Mouse (Mus musculus) gonadal fat pad, adult 2 months (tissue): Measurements from ENCODE around the gene Tssk2. TPM values are rescaled to one million over a fixed set of nuclear protein-coding genes. Genes with fewer than 3 reads are reported as not detected.

Source experiments
- DNase-seq: peaks from one replicate; pipeline ENCODE4 v3.0.0-alpha.2; 2012; ENCODE audit warnings: low read depth
- polyA plus RNA-seq: library from polyadenylated mRNA; depleted of rRNA; stranded (reverse); fragments of >200 nt; gene quantifications from 2 replicates; pipeline ENCODE4 v1.2.3, GENCODE M21; 2012; rRNA removed

Gene Tssk2
- polyA plus RNA-seq = 3.3 and 4.1 TPM in 2 replicates

DNA sequence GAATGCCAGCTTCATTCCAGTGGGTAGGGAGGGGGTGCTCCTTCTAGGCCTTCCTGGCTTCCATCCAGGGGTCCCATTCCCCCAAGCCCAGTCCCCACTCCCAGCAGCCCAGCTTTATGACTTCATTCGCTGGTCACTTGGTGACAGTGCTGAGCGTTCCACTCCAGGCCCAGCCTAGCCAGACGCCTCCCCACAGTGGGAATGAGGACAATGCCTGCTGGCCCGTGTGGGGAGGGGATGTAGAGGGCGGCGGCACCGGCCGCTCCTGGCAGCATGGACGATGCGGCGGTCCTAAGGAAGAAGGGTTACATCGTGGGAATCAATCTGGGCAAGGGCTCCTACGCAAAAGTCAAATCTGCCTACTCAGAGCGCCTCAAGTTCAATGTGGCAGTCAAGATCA, at the start of gene Tssk2, which contains the start of gene Dgcr2:
Tssk2 (plus strand) TSS at position 176 of the 400 bp plus-strand sequence.
Dgcr2 (minus strand) TSS at position 101 of the 400 bp plus-strand sequence.
- no peak for DNase-seq

DNA sequence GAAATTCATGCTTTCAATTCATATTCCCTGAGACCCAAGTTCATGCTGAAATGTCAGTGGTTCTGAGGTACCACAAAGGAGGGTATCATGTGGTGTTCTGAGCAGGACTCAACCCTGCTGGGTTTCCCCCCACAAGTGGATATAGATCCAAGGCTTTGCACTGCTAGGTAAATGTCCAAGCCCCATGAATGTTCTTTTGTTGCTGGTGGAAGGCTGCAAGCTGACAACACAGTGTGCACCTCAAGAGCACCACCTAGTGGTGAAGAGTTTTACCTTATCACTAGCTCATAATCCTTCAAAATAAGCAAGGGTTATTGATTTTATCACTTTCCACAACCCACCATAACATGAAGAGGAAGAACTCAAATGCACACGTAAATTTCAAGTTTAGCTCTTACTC, 49.5 kb upstream of the Tssk2 start:
- DNase-seq = no peak

DNA sequence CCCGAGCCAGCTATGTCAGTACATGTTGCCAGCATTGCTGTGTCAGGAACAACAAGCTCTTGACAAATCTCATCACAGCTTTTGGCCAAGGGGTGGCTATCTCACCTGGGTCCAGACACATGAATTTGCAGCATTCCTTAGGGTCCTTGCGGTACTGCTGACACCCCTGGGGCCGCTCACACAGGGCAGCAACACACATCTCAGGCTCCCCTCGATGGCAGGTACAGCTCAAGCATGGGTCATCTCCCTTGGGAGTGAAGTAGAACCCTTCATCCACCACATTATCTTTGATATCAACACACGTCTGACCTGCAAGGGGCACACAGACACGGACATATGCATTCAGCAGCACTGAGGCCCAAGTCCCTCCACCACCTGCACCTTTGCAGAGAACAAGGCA, 49.0 kb upstream of the Tssk2 start:
- no peak for DNase-seq

DNA sequence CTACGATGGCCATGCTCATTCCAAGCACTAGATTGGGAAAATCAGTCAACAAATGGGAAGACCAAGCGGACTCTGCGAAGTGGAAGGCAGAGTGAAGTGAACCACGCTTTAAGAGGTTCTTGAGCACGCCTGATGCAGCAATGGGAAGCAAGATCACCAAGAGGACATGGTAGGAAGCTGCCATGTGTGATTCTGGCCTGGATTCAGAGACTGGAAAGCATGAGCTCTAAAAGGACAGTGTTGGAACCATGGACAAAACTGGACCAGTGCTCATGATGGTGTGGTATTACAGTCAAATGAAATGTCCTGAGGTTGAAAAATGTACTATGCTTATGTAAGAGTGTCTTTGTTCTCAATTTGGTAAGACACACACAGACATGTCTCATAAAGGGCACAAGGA, 47.1 kb upstream of the Tssk2 start:
- no peak for DNase-seq

DNA sequence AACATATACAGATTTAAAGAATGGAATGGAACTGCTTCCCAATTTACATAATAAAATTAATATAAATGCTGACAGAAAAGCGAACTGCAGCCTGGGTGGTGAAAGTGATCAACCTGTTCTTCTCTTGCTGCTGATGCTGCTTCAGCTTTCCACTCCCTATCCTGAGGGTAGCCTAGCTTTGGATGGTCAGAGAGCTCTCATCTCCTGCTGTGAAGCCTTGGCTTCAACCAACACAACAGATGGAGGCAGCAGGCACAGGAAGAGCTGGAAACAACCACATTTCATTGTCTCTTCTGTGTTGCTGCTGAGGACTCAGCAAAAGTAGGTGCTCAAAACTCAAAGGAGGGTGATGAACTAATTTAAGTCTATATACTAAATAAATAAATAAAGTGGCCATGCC, 46.6 kb upstream of the Tssk2 start:
- no peak for DNase-seq

DNA sequence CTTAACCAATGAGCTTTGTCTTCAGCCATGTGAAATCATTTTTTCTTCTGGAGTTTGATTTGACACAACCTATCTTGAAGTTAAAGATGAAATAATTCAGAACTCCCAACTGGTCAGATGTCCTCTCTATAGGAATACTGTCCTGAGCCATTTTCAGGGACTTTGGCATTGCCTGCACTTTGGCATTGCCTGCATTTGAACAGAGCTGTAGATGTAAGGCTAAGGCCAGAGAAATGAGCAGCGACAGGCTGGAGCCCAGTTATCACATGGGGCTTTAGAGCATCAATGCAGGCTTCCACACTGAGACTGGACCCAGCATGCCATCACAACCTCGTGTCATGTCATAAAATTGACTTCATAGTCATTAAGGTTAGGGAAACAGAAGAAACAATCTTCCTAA, 45.2 kb upstream of the Tssk2 start:
- no peak for DNase-seq

DNA sequence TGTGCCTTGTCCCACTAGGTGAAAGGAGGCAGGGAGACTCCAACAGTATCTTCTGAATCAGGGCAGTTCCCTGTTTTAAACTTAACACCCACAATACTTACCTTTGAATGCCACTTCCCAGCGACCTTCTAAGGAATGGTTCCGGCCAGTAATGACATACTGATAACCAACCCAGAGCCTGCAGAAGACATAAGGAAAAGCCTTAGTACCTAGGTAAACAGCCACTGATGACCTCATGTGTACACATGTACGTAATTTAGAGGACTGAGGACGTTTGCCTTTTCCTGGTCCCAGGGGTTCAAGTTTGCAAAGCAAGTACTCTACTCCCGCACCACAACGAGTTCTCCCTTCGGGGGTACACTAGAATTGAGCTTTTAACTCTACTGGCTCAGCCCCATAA, 41.3 kb upstream of the Tssk2 start:
- no peak for DNase-seq

GRCm38 (mm10) chr16:17858592-17858991, 39.8 kb upstream of the Tssk2 start:
- DNase-seq = no peak

DNA sequence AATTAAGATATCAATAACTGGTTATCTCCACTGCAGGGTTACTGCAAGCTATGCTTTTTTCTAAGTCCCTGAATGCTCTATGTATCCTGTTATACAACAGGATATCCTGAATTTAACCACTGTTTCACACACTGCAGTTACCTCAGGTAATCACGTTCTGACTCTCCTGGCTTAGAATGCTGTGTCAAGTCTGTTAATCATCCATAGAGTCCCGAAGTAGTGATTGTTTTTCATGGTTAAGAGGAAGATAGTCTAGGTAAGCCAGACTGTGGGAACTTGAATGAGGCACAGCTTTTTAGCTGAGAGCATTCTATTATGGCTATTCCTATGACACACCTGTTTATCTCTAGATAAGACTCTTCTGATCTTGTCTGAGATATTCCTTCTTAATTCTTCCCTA, 33.1 kb upstream of the Tssk2 start:
- DNase-seq = no peak

- no peak for DNase-seq
Observed at GRCm38 (mm10) chr16:17865770-17866169, 32.7 kb upstream of the Tssk2 start.

DNA sequence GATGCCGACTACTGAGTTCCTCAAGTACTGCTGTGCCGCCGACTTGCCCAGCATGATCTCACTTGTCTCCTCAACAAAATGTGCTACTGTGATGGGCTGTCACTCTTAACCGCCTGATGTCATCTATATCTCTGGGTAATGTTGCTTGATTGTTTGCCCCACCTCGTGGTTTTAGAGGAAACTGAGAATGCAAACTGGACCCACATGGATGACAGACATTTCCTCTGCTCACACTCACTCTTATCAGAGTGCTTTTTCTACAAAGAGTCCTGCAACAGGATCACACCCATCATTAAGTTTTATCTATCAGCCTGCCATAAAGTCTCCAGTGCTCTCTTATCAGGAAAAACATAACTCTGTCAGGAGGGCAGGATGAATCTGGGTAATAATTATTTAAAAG, 27.2 kb upstream of the Tssk2 start:
- no peak for DNase-seq

DNA sequence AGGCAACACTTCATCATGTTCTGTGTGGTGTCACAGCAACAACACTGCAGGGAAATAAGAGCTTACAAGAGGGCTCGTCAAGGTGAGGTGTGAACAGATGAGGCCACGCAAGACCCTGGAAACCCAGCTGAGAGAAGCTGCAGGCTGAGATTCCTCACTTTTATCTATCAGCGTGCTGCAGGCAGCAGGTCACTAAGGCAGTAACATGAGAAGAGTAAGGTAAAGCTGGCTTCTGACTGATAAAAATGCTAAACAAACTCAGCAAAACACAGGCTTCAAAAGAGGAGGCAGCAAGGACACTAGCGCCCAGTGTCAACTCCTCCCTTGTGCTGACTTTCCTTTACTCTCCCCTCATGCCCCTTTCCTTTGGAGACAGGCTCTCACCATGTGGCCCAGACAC, 25.4 kb upstream of the Tssk2 start:
- no peak for DNase-seq

GRCm38 (mm10) chr16:17875174-17875573, 23.3 kb upstream of the Tssk2 start:
- no peak for DNase-seq

DNA sequence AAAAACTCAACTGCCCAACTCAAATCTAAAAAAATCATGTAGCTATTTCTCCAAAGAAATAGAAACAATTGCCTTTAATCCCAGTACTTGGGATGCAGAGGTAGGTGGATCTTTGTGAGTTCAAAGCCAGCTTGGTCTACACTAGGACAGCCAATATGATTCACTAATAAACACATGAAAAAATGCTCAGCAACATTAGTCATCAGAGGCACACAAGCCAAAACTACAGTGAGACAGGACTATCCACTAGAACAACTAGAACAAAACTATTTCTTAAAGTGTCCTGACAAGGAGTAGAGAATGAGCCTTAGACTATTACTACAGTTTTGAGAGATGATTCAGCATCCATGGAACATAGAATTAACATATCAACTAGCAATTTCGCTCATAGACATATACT, 22.3 kb upstream of the Tssk2 start:
- DNase-seq = no peak

- no peak for DNase-seq
Observed at GRCm38 (mm10) chr16:17879571-17879970, 18.9 kb upstream of the Tssk2 start.

- DNase-seq = no peak
Observed at GRCm38 (mm10) chr16:17882196-17882595, 16.2 kb upstream of the Tssk2 start.

- no peak for DNase-seq
Observed at GRCm38 (mm10) chr16:17884116-17884515, 14.3 kb upstream of the Tssk2 start.

DNA sequence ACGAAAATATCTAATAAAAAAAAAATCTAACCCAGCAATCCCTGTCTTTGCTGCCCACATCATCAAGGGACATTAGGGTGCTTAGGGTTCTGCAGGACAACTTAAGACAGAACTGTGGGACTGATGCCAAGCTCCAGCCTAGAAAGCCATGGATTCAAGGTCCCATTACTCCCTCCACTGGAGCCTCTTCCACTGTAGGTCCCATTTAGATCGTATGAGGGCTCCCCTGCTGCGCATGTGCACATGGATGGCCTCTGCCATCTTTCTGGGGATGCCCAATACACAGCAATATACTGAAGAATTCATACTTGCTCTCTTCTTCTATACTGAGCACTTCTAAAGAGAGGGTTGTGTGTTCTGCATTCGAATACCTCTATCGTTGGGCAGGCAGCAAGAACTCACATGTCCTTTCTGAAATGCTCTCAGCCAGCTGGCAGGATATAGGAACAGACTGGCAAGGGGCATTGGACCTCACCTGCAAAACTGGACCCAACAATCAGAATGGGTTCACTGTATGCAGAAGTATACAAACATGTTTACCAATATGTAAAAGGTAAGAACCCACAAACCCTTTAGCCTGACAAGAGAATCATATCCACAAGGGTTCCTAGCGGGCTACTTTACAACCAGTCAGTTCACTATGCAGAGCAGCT, 8.6 kb upstream of the Tssk2 start:
- DNase-seq = no peak

- no peak for DNase-seq
Observed at GRCm38 (mm10) chr16:17890342-17890727, 8.1 kb upstream of the Tssk2 start.

GRCm38 (mm10) chr16:17890917-17891566, 7.4 kb upstream of the Tssk2 start:
- no peak for DNase-seq

DNA sequence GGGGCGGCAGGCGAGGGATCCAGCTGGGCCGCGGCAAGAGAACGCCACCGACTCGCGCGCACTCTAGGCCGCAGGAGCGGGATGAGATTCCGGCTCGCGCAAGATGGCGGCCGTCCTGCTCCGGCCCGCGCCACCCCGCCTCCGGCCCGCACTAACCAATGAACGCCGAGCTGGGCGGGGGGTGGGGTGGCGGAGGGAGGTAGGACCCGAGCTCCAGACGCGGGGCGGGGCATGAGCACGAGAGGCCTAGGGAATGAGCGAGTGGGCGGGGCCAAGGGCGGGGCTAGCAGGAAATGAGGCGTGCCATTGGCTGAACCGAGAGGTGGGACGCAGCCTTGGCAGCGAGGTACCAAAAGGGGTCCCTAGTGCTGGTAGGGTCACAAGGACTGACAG, 6.9 kb upstream of the Tssk2 start, which contains the start of gene Gm20518:
Gm20518 (minus strand) TSS at position 105 of the 393 bp plus-strand sequence.
- DNase-seq = no peak

DNA sequence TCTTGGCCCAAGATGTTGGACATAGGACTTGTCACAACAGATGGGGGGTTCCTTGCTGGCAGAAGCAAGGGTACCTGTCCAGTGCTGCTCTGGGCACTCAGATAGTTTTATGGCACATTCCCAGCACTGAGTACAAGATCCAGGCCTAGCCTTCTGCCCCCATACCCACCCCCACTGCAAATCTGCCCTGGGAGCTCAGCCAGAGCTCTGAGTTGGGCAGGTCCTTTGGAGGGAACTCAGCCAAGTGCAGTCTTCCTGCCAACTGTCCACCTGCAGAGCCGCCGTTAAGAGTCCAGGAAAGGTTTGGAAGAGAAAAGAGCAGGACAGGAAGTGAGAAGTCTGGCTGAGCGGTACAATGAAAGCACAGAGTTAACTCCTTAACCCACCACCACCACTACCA, 5.8 kb upstream of the Tssk2 start:
- no peak for DNase-seq

- no peak for DNase-seq
Observed at GRCm38 (mm10) chr16:17893923-17894322, 4.5 kb upstream of the Tssk2 start, which contains the start of gene Tssk1. TSS of gene Tssk1 (plus strand) at chr16:17894223.

- DNase-seq = no peak
Observed at GRCm38 (mm10) chr16:17896091-17896490, 2.3 kb upstream of the Tssk2 start.
